Mouse (Mus musculus) small intestine, adult 10 weeks (tissue): ENCODE results near the gene Gm2310. TPM values are rescaled to one million over a fixed set of nuclear protein-coding genes. Genes with fewer than 3 reads are reported as not detected.

Source experiments
- polyA plus RNA-seq: library from polyadenylated mRNA; stranded (reverse); fragments of 350-450 nt; fragmentation: Illumina TruSeq; extraction: RNeasy Lipid Tissue Mini Kit (QIAGEN cat#74804); gene quantifications from one replicate; pipeline ENCODE4 v1.2.3, GENCODE M21; 2014; ENCODE audit warnings: low replicate concordance

The Gm2310 gene
- polyA plus RNA-seq, result not detected

GRCm38 (mm10) chr15:8519853-8520252, at the start of gene Gm2310:
TSS of gene Gm2310 (minus strand) at chr15:8519953.

Other genes with a start within 250 kb of the Gm2310 start
- 63.3 TPM for gene Nipbl, start 75.5 kb downstream of the Gm2310 start, polyA plus RNA-seq
- 18.9 TPM for gene Slc1a3, start 190.8 kb upstream of the Gm2310 start, polyA plus RNA-seq